Mouse (Mus musculus) thymus, postnatal 25 days (tissue): Measurements from ENCODE around the gene Ccr2.
A peak's percentile ranks its signal among the peaks of the same experiment; 100 is the strongest.
"Not testable (repeated sequence)": the region's sequence is repeated elsewhere in the genome, so short reads cannot be mapped to it uniquely, and the experiment has no call there.

Experiments used
- DNase-seq: peaks from one replicate; pipeline ENCODE4 v3.0.0; 2022

Gene Ccr2

DNA sequence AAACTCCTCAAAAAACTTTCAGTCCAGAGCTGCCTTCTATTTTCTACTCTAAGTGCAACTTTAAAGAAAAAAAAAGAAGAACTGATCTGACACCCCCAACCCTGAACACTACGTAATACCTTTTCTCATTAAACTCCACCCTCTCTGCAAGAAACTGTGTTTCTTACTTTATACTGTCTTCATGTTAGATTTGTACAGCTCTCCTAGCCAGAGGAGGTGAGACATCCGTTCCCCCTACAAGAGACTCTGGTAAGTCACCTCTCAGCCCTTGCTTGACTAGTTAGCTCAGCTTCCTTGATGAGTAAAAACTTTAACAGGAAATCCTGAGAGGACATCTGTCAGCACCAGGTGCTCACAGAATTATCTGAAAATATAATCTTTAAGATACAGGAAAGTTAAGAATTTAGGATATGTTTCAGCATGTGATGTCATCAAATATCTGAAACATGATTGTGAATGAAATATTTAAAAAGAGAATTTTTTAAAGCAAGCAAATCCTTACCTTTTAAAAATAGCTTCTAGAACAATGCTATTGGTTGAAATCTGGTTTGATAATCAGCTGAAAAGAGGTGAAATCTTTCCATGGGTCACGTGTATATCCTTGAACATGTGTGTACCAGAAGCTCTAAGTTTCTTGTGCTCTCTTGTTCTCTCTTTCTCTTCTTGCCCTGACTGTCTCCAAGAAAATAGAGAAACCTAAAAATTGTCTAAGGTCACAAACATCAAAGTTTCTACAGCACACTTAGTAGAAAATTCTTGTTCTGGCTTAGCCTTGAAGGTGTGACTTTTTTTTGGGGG, 19.8 kb downstream of the Ccr2 start, which contains the start of gene Ccr5:
TSS of gene Ccr5 (plus strand) at position 157 of the 798 bp plus-strand sequence.
- DNase-seq = peak; percentile 29

DNA sequence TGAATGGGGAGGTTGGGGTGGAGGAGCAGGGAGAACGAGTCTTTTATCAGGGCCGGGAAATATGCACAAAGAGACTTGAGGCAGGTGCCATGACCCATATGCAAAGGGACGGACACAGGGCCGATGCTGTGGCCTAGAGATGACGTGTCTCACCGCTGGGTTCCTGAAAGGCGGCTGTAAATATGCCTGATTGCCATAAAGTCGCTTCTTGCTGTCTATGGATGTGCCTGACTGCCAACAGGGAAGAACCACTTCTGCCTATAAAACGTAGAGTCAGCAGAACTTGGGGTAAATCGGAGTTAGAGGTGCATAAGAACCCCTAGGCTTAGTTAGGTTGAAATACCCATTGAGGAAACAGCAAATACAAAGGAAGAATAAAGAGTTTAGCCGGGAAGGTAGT, 23.8 kb downstream of the Ccr2 start:
- no peak for DNase-seq

- peak; percentile 23 for DNase-seq
Measured at GRCm38 (mm10) chr9:124126373-124126772, 24.6 kb downstream of the Ccr2 start.

GRCm38 (mm10) chr9:124127412-124127811, 25.7 kb downstream of the Ccr2 start:
- no peak for DNase-seq

- DNase-seq = peak; percentile 44
Measured at GRCm38 (mm10) chr9:124128379-124128778, 26.6 kb downstream of the Ccr2 start.

GRCm38 (mm10) chr9:124132899-124133298, 31.1 kb downstream of the Ccr2 start:
- not testable (repeated sequence) for DNase-seq

- not testable (repeated sequence) for DNase-seq
Measured at GRCm38 (mm10) chr9:124134919-124135318, 33.2 kb downstream of the Ccr2 start.

- DNase-seq = no peak
Measured at GRCm38 (mm10) chr9:124137619-124138018, 35.9 kb downstream of the Ccr2 start.

DNA sequence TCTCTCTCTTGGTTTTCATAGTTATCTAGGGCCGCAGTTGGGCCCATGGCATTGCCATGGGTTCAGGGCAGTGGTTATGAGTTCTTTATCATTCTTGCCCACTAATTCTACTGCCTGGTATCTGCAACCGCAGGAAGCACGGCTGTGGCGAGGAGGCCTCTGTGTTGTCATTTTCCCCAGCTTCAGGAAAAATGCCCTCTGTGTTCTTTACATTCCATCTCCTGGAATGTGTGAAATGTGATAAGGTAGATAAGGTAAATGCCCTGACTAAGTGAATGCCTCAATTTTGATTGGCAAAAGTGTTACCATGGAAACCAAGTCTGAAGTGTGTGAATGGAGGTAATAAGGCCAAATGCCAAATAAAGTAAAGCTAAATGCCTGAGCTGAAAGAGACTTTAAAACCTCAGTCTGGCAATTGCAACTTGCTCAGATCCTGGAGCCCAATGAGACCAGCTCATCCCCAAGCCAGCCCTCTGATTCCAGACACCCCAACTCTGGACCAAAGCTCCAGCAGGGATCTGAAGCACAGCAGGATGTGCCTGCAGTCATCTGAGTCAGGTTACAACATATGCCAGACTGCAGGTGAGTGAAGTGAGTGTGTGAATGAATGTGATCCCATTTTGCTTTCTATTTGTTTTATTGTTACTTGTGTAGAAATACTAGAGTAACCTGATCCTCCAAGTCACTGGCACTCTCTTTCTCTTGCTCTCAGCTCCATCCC, 36.5 kb downstream of the Ccr2 start:
- DNase-seq = no peak

- DNase-seq = no peak
Measured at GRCm38 (mm10) chr9:124143678-124144077, 41.9 kb downstream of the Ccr2 start.

- no peak for DNase-seq
Measured at GRCm38 (mm10) chr9:124146307-124146706, 44.6 kb downstream of the Ccr2 start.
